ENCODE assay signal across 11 mouse cellular contexts in the genomic region with DNA sequence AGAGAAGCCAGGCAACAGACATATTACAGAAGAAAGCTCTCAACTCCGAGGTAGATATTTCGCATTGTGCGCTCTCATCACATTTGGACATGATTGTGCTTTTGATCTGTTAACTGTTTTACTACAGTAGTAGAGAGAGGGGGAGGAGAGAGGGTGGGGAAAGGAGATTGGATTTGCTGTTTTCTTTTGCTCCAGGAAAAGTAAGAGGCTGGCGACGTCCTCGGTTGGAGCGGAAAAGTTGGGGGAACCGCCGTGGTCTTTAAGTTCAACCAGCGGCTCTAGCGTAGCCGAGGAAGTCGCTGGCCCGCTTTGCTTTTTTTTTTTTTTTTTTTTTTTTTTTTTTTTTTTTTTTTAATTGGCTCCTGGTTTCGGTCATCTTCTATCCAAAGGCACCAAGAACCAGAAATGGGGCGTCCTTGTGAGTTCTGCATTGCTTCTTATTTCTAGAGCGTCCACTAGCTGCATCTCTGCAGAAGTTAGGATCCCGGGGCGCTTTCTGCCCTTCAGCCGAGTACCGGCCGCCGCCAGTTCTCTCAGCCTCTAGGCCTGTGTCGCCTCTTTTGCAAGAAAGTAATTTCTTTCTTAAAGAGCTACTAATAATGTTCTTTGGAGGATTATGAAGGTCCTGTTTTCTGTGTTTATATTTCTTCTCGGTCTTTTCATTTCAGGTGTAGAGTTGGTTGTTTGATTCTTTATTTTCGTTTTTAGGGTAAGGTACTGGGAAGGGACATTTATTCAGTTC. TPM values are rescaled to one million over a fixed set of nuclear protein-coding genes. Genes with fewer than 3 reads are reported as not detected.
A peak's percentile ranks its signal among the peaks of the same experiment; 100 is the strongest.
DNase-seq lines count a peak whose midpoint lies in the region; ATAC-seq lines count a peak whose summit lies in the region.
"Had no signal": no experiment of that assay in that cellular context is flagged by ENCODE, and none has a peak within 500 bp of the region (broad histone marks: within the 10 kb centered on the region; RNA-seq: fewer than 3 reads in every experiment).

No protein-coding gene starts in this region.

- 0% methylated on average over 26 of the region's 26 CpGs for WGBS in embryonic facial prominence, embryonic 11.5 days
- under 1% methylated on average over 26 of the region's 26 CpGs for WGBS in hindbrain, embryonic 14.5 days
- 3% methylated on average over 26 of the region's 26 CpGs for WGBS in neural tube, embryonic 15.5 days

- H3K9ac ChIP-seq in embryonic facial prominence, embryonic 11.5 days (replicated peaks; ENCODE audit: low read length): peak overlapping the region; percentile 37; the same call in 1 of the 2 replicates
- peak overlapping the region; percentile 57 for H3K9ac ChIP-seq in hindbrain, embryonic 14.5 days
- H3K9ac ChIP-seq in neural tube, embryonic 15.5 days (replicated peaks): no peak overlapping the region

- ATAC-seq in embryonic facial prominence, embryonic 11.5 days (replicated peaks; ENCODE audit: insufficient number of reproducible peaks, low FRiP score, low TSS enrichment, low read depth): no peak
- ATAC-seq in hindbrain, embryonic 14.5 days (ENCODE audit: low FRiP score): no peak
- no peak for ATAC-seq in neural tube, embryonic 15.5 days (ENCODE audit: low FRiP score)

- no peaks in the 10 kb centered on the region for H3K9me3 ChIP-seq in embryonic facial prominence, embryonic 11.5 days (replicated peaks; ENCODE audit: control insufficient read depth, low read length)
- H3K9me3 ChIP-seq in hindbrain, embryonic 14.5 days (ENCODE audit: control insufficient read depth, low read length): no peaks in the 10 kb centered on the region
- no peaks in the 10 kb centered on the region for H3K9me3 ChIP-seq in neural tube, embryonic 15.5 days (replicated peaks)

- H3K4me3 ChIP-seq in embryonic facial prominence, embryonic 11.5 days (ENCODE audit: low read depth, low read length): peak overlapping the region; percentile 23
- H3K4me3 ChIP-seq in hindbrain, embryonic 14.5 days (replicated peaks; ENCODE audit: low read length): peak overlapping the region; percentile 53
- H3K4me3 ChIP-seq in neural tube, embryonic 15.5 days (replicated peaks): peak overlapping the region; percentile 32

- peaks cover 3% of the 10 kb centered on the region for H3K4me1 ChIP-seq in embryonic facial prominence, embryonic 11.5 days (ENCODE audit: control insufficient read depth, insufficient read depth, low read length)
- H3K4me1 ChIP-seq in hindbrain, embryonic 14.5 days (replicated peaks; ENCODE audit: control insufficient read depth, insufficient read depth, low read length): peaks cover 15% of the 10 kb centered on the region; the same call in 1 of the 2 replicates
- peaks cover 29% of the 10 kb centered on the region for H3K4me1 ChIP-seq in neural tube, embryonic 15.5 days

- no peaks in the 10 kb centered on the region for H3K36me3 ChIP-seq in embryonic facial prominence, embryonic 11.5 days (replicated peaks; ENCODE audit: control insufficient read depth, insufficient read depth, low read depth, low read length)
- H3K36me3 ChIP-seq in hindbrain, embryonic 14.5 days (replicated peaks; ENCODE audit: control insufficient read depth, insufficient read depth): no peaks in the 10 kb centered on the region
- H3K36me3 ChIP-seq in neural tube, embryonic 15.5 days: no peaks in the 10 kb centered on the region

- peak overlapping the region; percentile 5; the same call in 1 of the 2 replicates for H3K4me2 ChIP-seq in embryonic facial prominence, embryonic 11.5 days (ENCODE audit: low read depth, low read length)
- peak overlapping the region; percentile 69 for H3K4me2 ChIP-seq in hindbrain, embryonic 14.5 days (replicated peaks)
- H3K4me2 ChIP-seq in neural tube, embryonic 15.5 days: no peak overlapping the region

- H3K27me3 ChIP-seq in embryonic facial prominence, embryonic 11.5 days (ENCODE audit: control insufficient read depth, insufficient read depth, low read length): peaks cover 50% of the 10 kb centered on the region
- H3K27me3 ChIP-seq in hindbrain, embryonic 14.5 days (ENCODE audit: control insufficient read depth, insufficient read depth, low read length): peaks cover 56% of the 10 kb centered on the region
- peaks cover 52% of the 10 kb centered on the region for H3K27me3 ChIP-seq in neural tube, embryonic 15.5 days (replicated peaks)

- peak; percentile 18 for DNase-seq in kidney, postnatal 10 days
- no peak for DNase-seq in kidney, postnatal 14 days
- no peak for DNase-seq in embryonic facial prominence, embryonic 11.5 days (ENCODE audit: low spot score)
- DNase-seq in hindbrain, embryonic 14.5 days (ENCODE audit: low spot score): peak; percentile 45
- no peak for DNase-seq in gastrocnemius, adult 18-20 months (ENCODE audit: low spot score)
- DNase-seq in urinary bladder, postnatal 10 days (ENCODE audit: low spot score): no peak
- DNase-seq in layer of hippocampus, adult 11-12 months (ENCODE audit: low spot score): no peak
- DNase-seq: cerebellum, postnatal 36 days; gastrocnemius, postnatal 25 days; lung, postnatal 10 days had no signal

- H3K27ac ChIP-seq in embryonic facial prominence, embryonic 11.5 days (replicated peaks; ENCODE audit: low read depth, low read length): no peak overlapping the region
- peak overlapping the region; percentile 90 for H3K27ac ChIP-seq in hindbrain, embryonic 14.5 days
- H3K27ac ChIP-seq in neural tube, embryonic 15.5 days (replicated peaks): peak overlapping the region; percentile 38

RNA-seq across cellular contexts. Expression of gene Sox2, which starts 3.2 kb away (rescaled TPM):
- 13.2 and 13.7 TPM in 2 replicates for polyA plus RNA-seq in embryonic facial prominence, embryonic 11.5 days (2014; fragmentation: Nextera tagmentation; extraction: Ambion mirVana)
- polyA plus RNA-seq in hindbrain, embryonic 14.5 days (2014; fragmentation: Nextera tagmentation; extraction: Ambion mirVana): 18.0 and 19.8 TPM in 2 replicates
- 11.1 and 13.4 TPM in 2 replicates for polyA plus RNA-seq in neural tube, embryonic 15.5 days (2015; fragmentation: Nextera tagmentation; extraction: Ambion mirVana)
- not detected for total RNA-seq in gastrocnemius, adult 18-20 months (2021)
- total RNA-seq: gastrocnemius, postnatal 25 days had no signal

Comparison
In these comparisons a context has a peak if more than half of its experiments do, and no peak if none do; other contexts are left out.
1. DNase-seq: peak in kidney, postnatal 10 days (single experiment) and hindbrain, embryonic 14.5 days (single experiment); none in kidney, postnatal 14 days (single experiment), embryonic facial prominence, embryonic 11.5 days (single experiment), gastrocnemius, adult 18-20 months (single experiment), urinary bladder, postnatal 10 days (single experiment) and layer of hippocampus, adult 11-12 months (single experiment).
2. Peak in every context shown above with its lines, with median percentiles within 50 percentile points of each other: H3K4me3 ChIP-seq.